Mouse (Mus musculus) hindbrain, embryonic 11.5 days (tissue): ENCODE measurements around the gene Tardbp. TPM values are rescaled to one million over a fixed set of nuclear protein-coding genes. Genes with fewer than 3 reads are reported as not detected.

Experiments
- ATAC-seq: fragments of 200-750 bp; cut with Nextera tagmentation; 2 replicates; pipeline ENCODE4 v1.8.0; 2017; ENCODE audit warnings: mild to moderate bottlenecking, moderate TSS enrichment, moderate library complexity; ENCODE audit not compliant: low FRiP score
- DNase-seq: peaks from one replicate; pipeline ENCODE4 v3.0.0-alpha.2; 2015; ENCODE audit warnings: low spot score
- H3K27ac ChIP-seq: fragments of 300-500 bp; sonication (generic); 2 replicates; pipeline ENCODE4 v1.5.1; 2014; ENCODE audit warnings: mild to moderate bottlenecking, low read depth, low read length
- H3K27me3 ChIP-seq: fragments of 300-500 bp; sonication (generic); 2 replicates; pipeline ENCODE4 v1.6.1; 2014; ENCODE audit warnings: mild to moderate bottlenecking, low read length, moderate library complexity, mixed read lengths; ENCODE audit not compliant: control insufficient read depth, insufficient read depth
- H3K36me3 ChIP-seq: fragments of 300-500 bp; sonication (generic); 2 replicates; pipeline ENCODE4 v1.6.1; 2014; ENCODE audit warnings: mild to moderate bottlenecking, low read length, moderate library complexity, mixed read lengths; ENCODE audit not compliant: control insufficient read depth, insufficient read depth
- H3K4me1 ChIP-seq: fragments of 300-500 bp; sonication (generic); replicated peaks from 2 replicates; pipeline ENCODE4 v1.6.1; 2014; ENCODE audit warnings: low read length, mixed read lengths; ENCODE audit not compliant: control insufficient read depth, insufficient read depth
- H3K4me2 ChIP-seq: fragments of 300-500 bp; sonication (generic); replicated peaks from 2 replicates; pipeline ENCODE4 v1.6.1; 2014; ENCODE audit warnings: mild to moderate bottlenecking, low read depth, low read length
- H3K4me3 ChIP-seq: fragments of 300-500 bp; sonication (generic); 2 replicates; pipeline ENCODE4 v1.5.1; 2014; ENCODE audit warnings: low read depth, low read length
- H3K9ac ChIP-seq: fragments of 300-500 bp; sonication (generic); 2 replicates; pipeline ENCODE4 v1.6.1; 2014; ENCODE audit warnings: low read depth, low read length
- H3K9me3 ChIP-seq: fragments of 300-500 bp; sonication (generic); 2 replicates; pipeline ENCODE4 v1.6.1; 2016; ENCODE audit warnings: low read length; ENCODE audit not compliant: control insufficient read depth
- WGBS: fragments of 180-500 bp; shearing (Covaris S2); extraction: QIAGEN DNeasy Blood & Tissue Kit; methylation state at CpG from one replicate; pipeline ENCODE4 v1.1.7; 2014; 5-methylcytosine and 5-hydroxymethylcytosine counted together
- polyA plus RNA-seq: library from polyadenylated mRNA; unstranded; fragments of >200 nt; fragmentation: Nextera tagmentation; extraction: Ambion mirVana; gene quantifications from 2 replicates; pipeline ENCODE4 v1.2.1, GENCODE M21; 2014

The Tardbp gene
- 199 and 210 TPM in 2 replicates for polyA plus RNA-seq

DNA sequence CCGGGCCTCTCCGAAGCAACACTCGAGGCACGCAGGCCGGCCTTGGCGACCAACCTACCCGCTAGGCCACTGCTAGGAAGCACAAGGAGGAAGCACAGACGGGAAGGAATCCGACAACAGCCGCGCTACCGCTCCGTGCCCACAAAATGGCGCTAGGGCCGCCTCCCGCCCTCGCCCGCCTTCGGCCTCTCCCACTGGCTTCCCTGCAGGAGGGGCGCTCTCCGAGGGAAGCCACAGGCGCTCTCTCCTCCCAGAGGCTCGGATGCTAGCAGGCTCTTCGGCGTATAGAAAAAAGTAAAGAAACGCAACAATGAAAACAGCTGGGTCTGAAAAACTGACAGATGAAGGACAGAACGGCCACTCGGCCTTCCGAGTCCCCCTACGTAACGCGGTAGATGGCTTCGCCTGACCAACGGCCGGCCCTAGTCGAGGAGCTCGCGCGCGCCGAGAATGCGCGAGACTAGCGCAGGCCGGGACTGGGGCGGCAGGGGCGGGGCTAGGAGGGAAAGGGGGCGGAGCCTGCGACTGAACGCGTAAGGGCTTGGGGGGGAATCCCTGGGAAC, at the start of gene Tardbp:
Tardbp (minus strand) TSS at position 397 of the 563 bp plus-strand sequence.
- no peaks in the 10 kb centered on the region for H3K27me3 ChIP-seq
- H3K9me3 ChIP-seq, result no peaks in the 10 kb centered on the region
- peak within 1 kb of the TSS; percentile 100 for H3K4me3 ChIP-seq
- DNase-seq (peak; percentile 98), ATAC-seq (peak; percentile 95)
- WGBS, result under 1% methylated on average over 49 of the region's 51 CpGs
- H3K9ac ChIP-seq, result peak within 1 kb of the TSS; percentile 100
- peak within 1 kb of the TSS; percentile 40 for H3K4me2 ChIP-seq
- H3K4me1 ChIP-seq, result no peaks in the 10 kb centered on the region; the same call in 1 of the 2 replicates
- peaks cover 13% of the 10 kb centered on the region for H3K36me3 ChIP-seq
- peak within 1 kb of the TSS; percentile 87 for H3K27ac ChIP-seq

DNA sequence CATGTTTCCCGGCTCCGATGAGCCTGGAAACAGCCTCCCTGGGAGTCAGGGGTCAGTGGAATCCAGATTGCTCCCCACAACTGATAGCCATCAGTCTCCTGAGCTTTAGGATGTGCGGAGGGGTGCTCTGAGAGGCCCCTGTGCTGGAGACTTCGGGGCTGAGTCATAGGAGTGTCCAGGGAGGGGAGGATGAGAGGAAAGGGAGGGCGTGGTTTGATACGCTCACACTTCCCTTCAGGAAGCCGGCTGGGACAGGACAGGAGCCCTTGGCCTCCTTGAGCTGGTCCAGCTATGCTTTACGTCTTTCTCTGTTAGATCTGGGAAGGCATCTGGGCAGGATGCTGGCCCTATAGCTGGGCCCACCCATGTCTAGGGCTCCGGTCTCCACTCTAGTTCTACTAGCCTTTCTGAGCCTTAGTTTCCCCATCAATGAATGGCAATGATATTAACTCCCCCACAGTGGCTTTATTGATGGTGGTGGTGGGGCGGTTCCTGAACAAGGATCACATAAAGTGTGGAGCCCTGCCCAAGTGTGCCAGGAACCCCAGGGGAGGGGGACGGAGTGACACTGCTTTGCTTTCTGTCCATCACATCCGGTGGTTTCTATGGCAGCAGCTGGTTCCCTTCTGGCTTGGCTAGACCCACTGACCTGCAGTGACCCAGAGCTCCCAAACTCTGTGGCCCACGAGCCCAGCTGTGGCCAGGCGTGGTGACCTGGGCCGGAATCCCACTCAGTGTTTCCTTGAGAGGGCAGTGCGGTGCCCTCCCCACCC, 49.6 kb upstream of the Tardbp start:
- 39% methylated on average over 16 of the region's 16 CpGs for WGBS
- no peak overlapping the region for H3K9ac ChIP-seq
- H3K27ac ChIP-seq, result peak overlapping the region; percentile 24; the same call in 1 of the 2 replicates
- 0 out of 2 replicates have a peak, but pooled peaks cover 2% of the 10 kb centered on the region for H3K27me3 ChIP-seq
- H3K4me3 ChIP-seq, result no peak overlapping the region
- DNase-seq (peak; percentile 59), ATAC-seq (peak; percentile 54; the same call in 1 of the 2 replicates)
- H3K36me3 ChIP-seq, result no peaks in the 10 kb centered on the region
- H3K4me2 ChIP-seq, result no peak overlapping the region
- H3K9me3 ChIP-seq, result no peaks in the 10 kb centered on the region
- H3K4me1 ChIP-seq, result 0 out of 2 replicates have a peak, but pooled peaks cover 7% of the 10 kb centered on the region

GRCm38 (mm10) chr4:148675043-148675442, 48.2 kb upstream of the Tardbp start:
- 44% methylated on average over 7 of the region's 7 CpGs for WGBS
- no peak overlapping the region for H3K9ac ChIP-seq
- H3K4me2 ChIP-seq, result no peak overlapping the region
- no peaks in the 10 kb centered on the region for H3K36me3 ChIP-seq
- 0 out of 2 replicates have a peak, but pooled peaks cover 6% of the 10 kb centered on the region for H3K4me1 ChIP-seq
- no peaks in the 10 kb centered on the region for H3K9me3 ChIP-seq
- no peak overlapping the region for H3K27ac ChIP-seq
- 0 out of 2 replicates have a peak, but pooled peaks cover 2% of the 10 kb centered on the region for H3K27me3 ChIP-seq
- DNase-seq (no peak), ATAC-seq (no peak)
- no peak overlapping the region for H3K4me3 ChIP-seq

- no peak overlapping the region for H3K4me3 ChIP-seq
- ATAC-seq, result no peak
- H3K4me1 ChIP-seq, result 0 out of 2 replicates have a peak, but pooled peaks cover 3% of the 10 kb centered on the region
- 65% methylated on average over 16 of the region's 16 CpGs for WGBS
- no peak overlapping the region for H3K4me2 ChIP-seq
- 0 out of 2 replicates have a peak, but pooled peaks cover 2% of the 10 kb centered on the region for H3K27me3 ChIP-seq
- DNase-seq, result no peak
- no peaks in the 10 kb centered on the region for H3K36me3 ChIP-seq
- no peaks in the 10 kb centered on the region for H3K9me3 ChIP-seq
- H3K9ac ChIP-seq, result no peak overlapping the region
- no peak overlapping the region for H3K27ac ChIP-seq
Measured at GRCm38 (mm10) chr4:148671230-148671947, 44.6 kb upstream of the Tardbp start.

DNA sequence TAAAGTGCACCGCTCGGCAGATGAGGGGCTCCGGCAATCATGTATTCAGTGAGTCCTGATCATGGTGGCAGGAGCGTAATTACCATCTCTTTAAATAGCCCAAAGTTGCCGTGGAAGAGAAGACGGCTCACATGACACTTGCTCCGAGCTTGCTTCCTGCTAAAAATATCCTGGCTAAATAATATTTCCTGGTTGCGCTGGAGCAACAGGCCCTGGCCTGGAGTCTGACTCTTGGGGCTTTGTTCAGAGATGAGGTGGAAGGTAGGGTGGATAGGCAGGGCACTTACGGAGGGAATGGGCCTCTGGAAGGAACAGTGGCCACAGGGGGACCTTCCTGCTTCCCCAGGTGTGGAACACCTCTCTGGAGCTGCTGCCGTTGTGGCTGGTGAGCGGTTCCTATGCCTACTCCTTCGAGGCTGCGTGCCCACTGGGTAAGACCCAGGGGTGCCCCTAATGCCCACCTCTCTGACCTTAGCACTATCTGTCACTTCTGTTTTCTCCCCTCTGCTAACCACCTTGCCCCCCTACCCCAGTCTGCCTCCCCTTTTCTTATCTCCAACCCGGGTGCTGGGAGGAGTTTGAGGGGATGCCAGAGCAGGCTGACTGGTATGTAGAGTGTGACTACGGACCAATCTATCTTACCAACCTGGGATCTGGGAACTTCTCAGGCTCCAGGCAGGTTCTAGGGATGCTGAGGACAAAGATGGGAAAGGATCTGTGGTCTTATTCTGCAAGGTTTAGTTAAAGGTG, 40.4 kb upstream of the Tardbp start:
- 85% methylated on average over 15 of the region's 15 CpGs for WGBS

DNA sequence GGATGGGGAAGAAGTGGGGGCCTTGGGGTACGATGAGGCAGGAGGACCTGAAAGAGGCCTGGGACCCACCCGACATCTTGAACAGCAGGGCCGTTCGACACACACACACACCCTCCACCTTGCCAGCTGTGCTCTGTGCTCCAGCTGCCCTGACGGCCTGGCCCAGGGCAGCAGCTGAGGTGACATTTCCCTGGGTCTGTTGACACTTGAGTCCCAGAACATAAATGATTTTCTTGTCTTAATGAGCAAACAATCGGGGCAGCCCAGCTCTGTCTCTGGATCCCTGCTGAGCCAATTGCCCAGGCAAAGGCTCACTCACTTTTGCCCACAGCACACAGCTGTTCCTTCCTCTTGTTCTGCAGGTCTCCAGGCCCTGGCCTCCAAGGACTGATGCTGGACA, 37.2 kb upstream of the Tardbp start:
- H3K4me1 ChIP-seq, result peaks cover 2% of the 10 kb centered on the region; the same call in 1 of the 2 replicates
- H3K27ac ChIP-seq, result no peak overlapping the region
- no peak overlapping the region for H3K4me3 ChIP-seq
- 53% methylated on average over 6 of the region's 6 CpGs for WGBS
- ATAC-seq (peak; percentile 36), DNase-seq (no peak)
- no peak overlapping the region for H3K4me2 ChIP-seq
- no peak overlapping the region for H3K9ac ChIP-seq
- H3K9me3 ChIP-seq, result no peaks in the 10 kb centered on the region
- H3K27me3 ChIP-seq, result peaks cover 2% of the 10 kb centered on the region; the same call in 1 of the 2 replicates
- no peaks in the 10 kb centered on the region for H3K36me3 ChIP-seq

More for the DNA sequence above, 40.4 kb upstream of the Tardbp start:
- no peaks in the 10 kb centered on the region; the same call in 1 of the 2 replicates for H3K4me1 ChIP-seq
- no peaks in the 10 kb centered on the region for H3K36me3 ChIP-seq
- H3K27me3 ChIP-seq, result no peaks in the 10 kb centered on the region; the same call in 1 of the 2 replicates
- no peaks in the 10 kb centered on the region for H3K9me3 ChIP-seq
- ATAC-seq (no peak), DNase-seq (no peak)
- no peak overlapping the region for H3K4me3 ChIP-seq
- no peak overlapping the region for H3K27ac ChIP-seq
- no peak overlapping the region for H3K4me2 ChIP-seq
- no peak overlapping the region for H3K9ac ChIP-seq

DNA sequence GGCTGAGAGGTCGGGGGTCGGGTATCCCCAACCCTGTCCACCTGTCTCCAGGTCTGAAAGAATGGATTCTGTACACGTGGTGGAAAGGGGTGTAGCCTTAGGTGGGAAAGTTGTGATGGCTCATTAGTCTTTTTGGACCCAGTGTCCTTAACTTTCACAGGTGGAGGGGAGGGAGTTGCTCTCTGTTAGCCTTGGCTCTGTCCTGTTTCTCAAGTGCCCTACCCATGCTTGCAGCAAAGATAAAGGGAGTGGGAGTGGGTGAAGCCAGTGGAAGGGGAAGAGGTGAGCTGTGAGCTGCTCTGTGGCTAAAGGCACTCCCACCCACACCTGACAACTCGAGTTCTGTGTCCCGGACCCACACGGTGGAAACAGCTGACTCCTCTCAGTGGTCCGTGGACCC, 36.5 kb upstream of the Tardbp start:
- DNase-seq (no peak), ATAC-seq (no peak; the same call in 1 of the 2 replicates)
- Histone ChIP-seq H3K27ac (no peak overlapping the region), H3K27me3 (peaks cover 2% of the 10 kb centered on the region; the same call in 1 of the 2 replicates), H3K9ac (no peak overlapping the region), H3K36me3 (no peaks in the 10 kb centered on the region), H3K9me3 (no peaks in the 10 kb centered on the region), H3K4me1 (peaks cover 2% of the 10 kb centered on the region; the same call in 1 of the 2 replicates), H3K4me3 (no peak overlapping the region), H3K4me2 (no peak overlapping the region)
- 79% methylated on average over 7 of the region's 7 CpGs for WGBS
